Mouse (Mus musculus) forebrain, embryonic 16.5 days (tissue): ENCODE measurements at regions not wholly inside any gene's neighbourhood (a gene's known extent, or its start where the extent isn't known, plus 50 kb on each side); places are given as distances from the start of the nearest gene placed in this dataset.

Experiments used
- ATAC-seq: fragments of 200-750 bp; cut with Nextera tagmentation; 2 replicates; pipeline ENCODE4 v1.8.0; 2017; ENCODE audit warnings: mild to moderate bottlenecking, moderate library complexity
- H3K27ac ChIP-seq: fragments of 300-500 bp; sonication (generic); 2 replicates; pipeline ENCODE4 v1.5.1; 2014; ENCODE audit warnings: low read length, control low read depth
- H3K27me3 ChIP-seq: fragments of 300-500 bp; sonication (generic); replicated peaks from 2 replicates; pipeline ENCODE4 v1.6.1; 2014; ENCODE audit warnings: low read length; ENCODE audit not compliant: control insufficient read depth, insufficient read depth
- H3K36me3 ChIP-seq: fragments of 300-500 bp; sonication (generic); 2 replicates; pipeline ENCODE4 v1.6.1; 2014; ENCODE audit not compliant: control insufficient read depth, insufficient read depth
- H3K4me1 ChIP-seq: fragments of 300-500 bp; sonication (generic); replicated peaks from 2 replicates; pipeline ENCODE4 v1.6.1; 2014; ENCODE audit warnings: low read length; ENCODE audit not compliant: control insufficient read depth, insufficient read depth
- H3K4me2 ChIP-seq: fragments of 300-500 bp; sonication (generic); 2 replicates; pipeline ENCODE4 v1.6.1; 2014; ENCODE audit warnings: mild to moderate bottlenecking, low read length, control low read depth
- H3K4me3 ChIP-seq: fragments of 300-500 bp; sonication (generic); replicated peaks from 2 replicates; pipeline ENCODE4 v1.5.1; 2014; ENCODE audit warnings: mild to moderate bottlenecking, low read length, control low read depth
- H3K9ac ChIP-seq: fragments of 300-500 bp; sonication (generic); replicated peaks from 2 replicates; pipeline ENCODE4 v1.6.1; 2014; ENCODE audit warnings: low read depth, low read length, control low read depth
- H3K9me3 ChIP-seq: fragments of 300-500 bp; sonication (generic); 2 replicates; pipeline ENCODE4 v1.6.1; 2016; ENCODE audit warnings: low read length; ENCODE audit not compliant: control insufficient read depth
- WGBS: fragments of 180-500 bp; shearing (Covaris S2); extraction: QIAGEN DNeasy Blood & Tissue Kit; methylation state at CpG from one replicate; pipeline ENCODE4 v1.1.7; 2014; 5-methylcytosine and 5-hydroxymethylcytosine counted together

DNA sequence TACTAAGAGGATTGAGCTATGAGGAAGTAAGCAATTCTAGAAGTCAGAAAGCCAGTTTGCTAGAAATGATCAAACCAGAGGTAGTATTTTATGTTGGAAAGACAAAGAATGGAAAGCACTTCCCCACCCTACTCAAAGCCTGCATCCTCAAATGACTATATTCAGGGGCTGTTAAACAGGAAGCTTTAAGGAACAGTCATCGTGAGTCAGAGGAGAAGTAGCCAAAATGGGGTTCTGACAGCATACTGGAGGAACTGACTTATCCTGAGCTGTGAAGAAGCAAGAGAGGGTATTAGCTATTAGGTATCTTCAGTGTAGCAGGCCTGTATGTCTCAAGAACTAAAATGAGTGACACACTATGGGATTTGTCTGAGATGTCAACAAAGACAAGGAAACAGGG, 106.3 kb upstream of the Fmo9 start:
- Histone ChIP-seq H3K9ac (no peak overlapping the region), H3K4me3 (no peak overlapping the region), H3K4me2 (no peak overlapping the region), H3K36me3 (no peaks in the 10 kb centered on the region), H3K27ac (no peak overlapping the region), H3K4me1 (peaks cover 7% of the 10 kb centered on the region), H3K9me3 (no peaks in the 10 kb centered on the region), H3K27me3 (no peaks in the 10 kb centered on the region)
- no peak for ATAC-seq
- 97% methylated on average over 1 of the region's 1 CpGs for WGBS

DNA sequence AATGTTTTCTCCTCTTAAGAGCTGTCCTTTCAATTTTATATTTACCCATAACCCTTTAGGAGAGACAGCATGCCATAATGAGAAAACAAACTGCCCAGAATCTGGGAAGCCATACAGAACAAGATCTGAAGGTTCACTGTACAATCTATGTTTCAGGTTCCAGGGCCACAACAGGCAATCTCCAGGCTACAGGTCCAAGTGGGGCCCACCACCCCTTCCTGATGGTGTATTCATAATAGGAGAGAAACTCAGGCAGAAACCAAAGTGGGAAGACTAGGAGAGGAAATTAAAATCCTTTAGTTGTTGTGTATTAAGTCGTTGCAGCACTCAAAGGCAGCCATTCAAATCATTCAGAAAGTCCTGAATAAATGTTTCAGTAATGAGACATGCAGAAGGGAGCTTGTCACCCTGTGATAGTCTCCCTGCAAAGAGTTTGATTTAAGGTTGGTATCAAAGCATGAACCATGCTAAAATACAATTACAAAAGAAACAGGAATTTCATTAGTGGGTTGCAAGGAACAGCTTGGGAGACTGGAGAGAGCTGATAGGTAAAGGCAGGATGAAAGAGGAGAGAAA, 107.3 kb upstream of the Fmo9 start:
- ATAC-seq = peak; percentile 89
- 0% methylated on average over 1 of the region's 1 CpGs for WGBS
- H3K4me2 ChIP-seq = no peak overlapping the region

GRCm38 (mm10) chr1:166793052-166793716, 111.5 kb upstream of the Fmo9 start:
- peaks cover 15% of the 10 kb centered on the region for H3K4me1 ChIP-seq
- no peak overlapping the region for H3K4me2 ChIP-seq
- H3K9ac ChIP-seq = no peak overlapping the region
- no peaks in the 10 kb centered on the region for H3K27me3 ChIP-seq
- ATAC-seq = no peak
- no peak overlapping the region for H3K27ac ChIP-seq
- H3K36me3 ChIP-seq = no peaks in the 10 kb centered on the region
- H3K9me3 ChIP-seq = no peaks in the 10 kb centered on the region
- 75% methylated on average over 6 of the region's 6 CpGs for WGBS
- H3K4me3 ChIP-seq = no peak overlapping the region

More for the DNA sequence above, 107.3 kb upstream of the Fmo9 start:
- Histone ChIP-seq H3K4me3 (no peak overlapping the region), H3K36me3 (no peaks in the 10 kb centered on the region), H3K27ac (peak overlapping the region; percentile 70), H3K4me1 (peaks cover 7% of the 10 kb centered on the region), H3K27me3 (no peaks in the 10 kb centered on the region), H3K9ac (no peak overlapping the region), H3K9me3 (no peaks in the 10 kb centered on the region)

GRCm38 (mm10) chr1:166793717-166794081, 112.1 kb upstream of the Fmo9 start:
- 90% methylated on average over 1 of the region's 1 CpGs for whole genome bisulfite sequencing
- Histone ChIP-seq H3K4me1 (peaks cover 15% of the 10 kb centered on the region), H3K4me2 (no peak overlapping the region), H3K36me3 (no peaks in the 10 kb centered on the region), H3K9me3 (no peaks in the 10 kb centered on the region), H3K27ac (no peak overlapping the region), H3K27me3 (no peaks in the 10 kb centered on the region), H3K4me3 (no peak overlapping the region), H3K9ac (no peak overlapping the region)
- ATAC-seq = no peak

DNA sequence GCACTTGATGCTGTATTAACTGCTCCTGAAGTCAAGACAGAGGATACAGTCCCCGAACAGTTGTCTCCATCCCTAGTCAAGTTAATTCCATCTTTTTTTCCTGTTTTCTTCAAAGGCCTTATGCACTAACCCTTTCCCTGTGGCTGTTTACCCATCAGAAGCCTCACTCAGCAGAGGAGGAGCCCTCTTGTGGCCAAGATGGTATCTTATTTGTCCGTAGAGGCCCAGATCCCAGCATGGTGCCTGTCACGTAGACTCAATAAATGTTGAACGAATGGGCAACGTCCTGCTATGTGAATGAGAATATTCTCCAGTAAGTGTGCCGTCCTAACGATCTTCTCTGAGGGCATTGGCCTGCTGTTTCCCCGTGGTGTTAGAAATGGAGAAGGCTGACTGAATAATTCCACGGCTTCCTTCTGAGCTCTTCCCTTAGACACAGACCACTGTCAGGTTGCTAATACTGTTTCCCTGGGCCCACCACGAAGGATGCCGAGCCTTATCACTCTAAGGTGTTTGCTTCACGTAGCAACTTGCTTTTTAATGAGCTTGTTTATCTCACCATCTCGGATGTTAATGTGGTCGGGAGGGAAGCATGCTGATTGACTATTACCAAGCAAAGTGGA, 113.1 kb upstream of the Fmo9 start:
- Histone ChIP-seq H3K4me3 (no peak overlapping the region), H3K4me1 (peaks cover 8% of the 10 kb centered on the region; the same call in 1 of the 2 replicates), H3K9ac (no peak overlapping the region), H3K36me3 (no peaks in the 10 kb centered on the region), H3K27me3 (no peaks in the 10 kb centered on the region), H3K9me3 (no peaks in the 10 kb centered on the region), H3K27ac (no peak overlapping the region), H3K4me2 (no peak overlapping the region)
- 50% methylated on average over 14 of the region's 14 CpGs for WGBS
- ATAC-seq = no peak

DNA sequence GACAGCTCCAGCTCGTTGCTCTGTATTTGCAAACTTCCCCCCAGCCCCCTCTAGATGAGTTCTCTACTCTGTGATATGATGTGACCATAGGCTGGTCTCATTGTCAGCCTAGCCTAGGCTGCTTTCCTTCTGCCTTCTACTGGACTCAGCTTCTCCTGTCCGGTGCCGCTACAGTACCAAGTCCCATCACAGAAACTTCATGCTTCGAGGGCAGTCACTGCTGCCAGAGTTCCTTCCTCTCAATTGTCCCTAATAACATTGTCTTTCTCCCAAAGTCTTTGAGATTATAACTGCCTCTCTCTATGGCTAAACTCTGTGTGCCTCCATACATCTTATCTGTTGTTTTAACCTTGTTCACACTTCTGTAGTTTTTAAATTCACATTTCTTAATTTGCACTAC, 114.0 kb upstream of the Fmo9 start:
- Histone ChIP-seq H3K27ac (no peak overlapping the region), H3K4me3 (no peak overlapping the region), H3K9ac (no peak overlapping the region), H3K9me3 (no peaks in the 10 kb centered on the region), H3K4me2 (no peak overlapping the region), H3K36me3 (no peaks in the 10 kb centered on the region), H3K27me3 (no peaks in the 10 kb centered on the region), H3K4me1 (peaks cover 8% of the 10 kb centered on the region; the same call in 1 of the 2 replicates)
- WGBS = 80% methylated on average over 4 of the region's 4 CpGs
- ATAC-seq = no peak

DNA sequence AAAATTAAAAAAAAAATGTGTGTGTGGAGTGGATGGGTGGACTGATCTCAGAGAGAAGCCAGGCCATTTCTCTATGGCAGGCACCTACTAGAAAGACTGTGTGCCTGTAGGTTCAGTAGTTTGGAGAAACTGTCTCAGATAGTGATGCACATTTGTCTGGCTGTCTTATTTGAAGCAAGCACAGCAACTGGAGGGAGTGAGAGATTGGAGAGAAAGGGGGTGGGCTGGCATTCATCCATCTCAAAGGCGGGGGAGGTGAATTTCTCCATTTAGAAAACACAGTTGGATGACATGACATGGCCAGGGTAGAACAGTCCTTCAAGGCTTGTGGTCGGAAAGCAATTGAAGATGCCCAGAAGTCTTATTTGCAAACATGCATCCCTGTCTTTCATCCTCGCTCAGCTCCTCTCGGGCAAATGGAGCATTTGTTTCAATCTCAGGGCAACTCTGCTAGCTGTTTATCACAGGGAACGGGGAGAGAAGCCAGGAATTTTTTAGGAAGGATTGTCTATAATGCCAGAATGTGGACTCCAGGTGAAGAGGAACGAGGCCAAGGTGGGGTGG, 114.8 kb upstream of the Fmo9 start:
- H3K4me3 ChIP-seq = no peak overlapping the region
- H3K9ac ChIP-seq = no peak overlapping the region
- 54% methylated on average over 6 of the region's 6 CpGs for WGBS
- peaks cover 8% of the 10 kb centered on the region; the same call in 1 of the 2 replicates for H3K4me1 ChIP-seq
- H3K27ac ChIP-seq = no peak overlapping the region
- H3K9me3 ChIP-seq = no peaks in the 10 kb centered on the region
- no peak overlapping the region for H3K4me2 ChIP-seq
- no peak for ATAC-seq
- no peaks in the 10 kb centered on the region for H3K27me3 ChIP-seq
- no peaks in the 10 kb centered on the region for H3K36me3 ChIP-seq

DNA sequence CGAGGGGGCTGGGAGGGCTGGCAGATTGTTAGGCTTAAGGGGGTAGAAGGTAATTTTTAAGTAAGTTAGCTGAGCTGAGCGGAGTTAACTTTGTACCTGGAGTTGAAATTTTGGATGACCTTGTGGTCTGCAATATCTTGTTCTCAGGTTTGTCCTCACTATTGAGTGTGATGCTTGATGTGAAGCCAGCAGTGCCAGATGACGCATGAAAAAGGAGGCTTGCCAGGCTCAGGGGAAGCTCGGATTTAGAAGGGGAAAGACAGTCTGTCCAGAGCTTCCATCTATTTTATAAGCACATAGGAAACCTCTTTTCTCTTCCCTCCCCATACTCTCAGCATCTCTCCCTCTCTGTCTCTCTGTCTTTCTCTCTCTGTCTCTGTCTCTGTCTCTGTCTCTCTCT, 115.3 kb upstream of the Fmo9 start:
- Histone ChIP-seq H3K27ac (no peak overlapping the region), H3K4me1 (peaks cover 8% of the 10 kb centered on the region; the same call in 1 of the 2 replicates), H3K9me3 (no peaks in the 10 kb centered on the region), H3K4me3 (no peak overlapping the region), H3K9ac (no peak overlapping the region), H3K36me3 (no peaks in the 10 kb centered on the region), H3K27me3 (no peaks in the 10 kb centered on the region), H3K4me2 (no peak overlapping the region)
- no peak for ATAC-seq
- WGBS = 62% methylated on average over 4 of the region's 4 CpGs

DNA sequence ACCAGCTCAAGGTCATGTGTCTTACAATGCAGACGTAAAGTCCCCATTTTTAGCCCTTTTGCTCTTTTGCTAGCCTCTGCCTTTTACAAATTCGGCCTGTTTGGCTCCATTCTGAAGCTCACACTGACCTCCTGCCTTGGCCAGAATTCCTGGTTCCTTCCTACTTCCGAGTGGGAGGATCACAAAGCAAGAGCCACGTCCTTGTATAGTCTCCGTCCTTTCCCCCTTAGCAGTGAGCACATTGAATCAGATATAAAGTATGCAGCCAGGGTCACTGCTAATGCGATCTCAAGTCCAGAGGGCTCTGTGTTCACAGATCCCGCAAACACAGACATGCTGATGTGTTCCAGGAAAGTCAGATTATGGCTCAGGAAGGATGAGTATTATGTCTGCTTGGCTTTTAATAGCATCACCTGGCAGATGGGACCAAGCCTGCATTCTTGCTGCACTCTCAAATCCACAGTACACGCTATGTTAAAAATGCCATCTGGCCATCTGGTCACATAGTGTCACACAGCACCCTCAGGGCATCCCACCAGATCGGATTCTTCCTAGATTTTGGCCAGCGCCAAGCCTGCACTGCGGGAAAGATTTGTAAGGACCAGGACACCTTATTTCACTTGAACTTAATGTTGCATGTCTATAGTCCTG, 119.4 kb upstream of the Fmo9 start:
- no peak overlapping the region for H3K4me3 ChIP-seq
- no peak overlapping the region for H3K4me2 ChIP-seq
- ATAC-seq = no peak
- H3K27ac ChIP-seq = no peak overlapping the region
- no peaks in the 10 kb centered on the region for H3K9me3 ChIP-seq
- H3K36me3 ChIP-seq = no peaks in the 10 kb centered on the region
- H3K9ac ChIP-seq = no peak overlapping the region
- peaks cover 8% of the 10 kb centered on the region; the same call in 1 of the 2 replicates for H3K4me1 ChIP-seq
- WGBS = 78% methylated on average over 11 of the region's 11 CpGs
- H3K27me3 ChIP-seq = no peaks in the 10 kb centered on the region
